21 mouse cellular contexts compared by ENCODE assay signal in the genomic region with DNA sequence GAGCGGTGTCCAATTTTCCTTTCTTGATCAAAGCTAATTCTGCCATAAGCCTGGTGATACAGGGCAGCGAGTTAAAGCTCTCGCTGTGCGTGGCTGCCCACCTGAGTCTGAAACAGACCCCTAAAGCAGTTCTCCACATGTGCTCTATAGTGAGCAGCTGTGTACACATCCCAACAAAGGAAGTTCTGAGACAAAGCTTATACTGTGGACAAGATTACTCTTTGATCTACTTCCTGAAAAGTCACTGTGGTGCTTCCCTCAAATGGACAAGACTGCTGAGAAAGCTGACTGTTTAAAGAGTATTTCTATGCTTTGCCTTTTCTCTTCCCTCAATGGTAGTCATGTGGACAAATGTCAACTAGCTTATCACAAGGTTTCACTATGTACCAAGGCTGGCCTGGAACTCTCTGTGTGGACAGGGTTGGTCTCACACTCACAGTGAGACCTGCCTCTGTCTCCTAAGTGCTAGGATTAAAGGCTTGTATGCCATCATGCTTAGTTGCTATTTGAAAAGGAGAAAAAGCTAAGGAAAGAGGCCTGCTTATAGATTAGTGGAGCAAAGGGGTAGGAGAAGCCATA.
DNase-seq lines count a peak whose midpoint lies in the region; ATAC-seq and TF ChIP-seq lines count a peak whose summit lies in the region.
"Had no signal": no experiment of that assay in that cellular context is flagged by ENCODE, and none has a peak within 500 bp of the region (broad histone marks: within the 10 kb centered on the region; RNA-seq: fewer than 3 reads in every experiment).

No protein-coding gene starts in this region.

- peaks cover 0 to 12% of the 10 kb centered on the region in 2 experiments; a peak in 3 of 4 replicates for H3K36me3 ChIP-seq in MEL (ENCODE audit: control insufficient read depth in 1 of 2, insufficient read depth in 2 of 2, low read length in 2 of 2)
- H3K36me3 ChIP-seq in liver, postnatal 0 days (replicated peaks; ENCODE audit: insufficient read depth, low read length) = peaks cover 6% of the 10 kb centered on the region; the same call in 1 of the 2 replicates
- 0 out of 2 replicates have a peak, but pooled peaks cover 9% of the 10 kb centered on the region for H3K36me3 ChIP-seq in stomach, embryonic 15.5 days
- peaks cover 14% of the 10 kb centered on the region; the same call in 1 of the 2 replicates for H3K36me3 ChIP-seq in hindbrain, embryonic 10.5 days

- peak; percentile 27; the same call in 1 of the 2 replicates for ATAC-seq in liver, postnatal 0 days
- ATAC-seq in stomach, embryonic 15.5 days (ENCODE audit: insufficient read depth, low FRiP score, low read depth) = peak; percentile 79
- ATAC-seq: activated CD4-positive, CD25-positive, alpha-beta regulatory T cell, adult 4 months; hindbrain, postnatal 0 days; midbrain, embryonic 16.5 days had no signal

- 59% methylated on average over 4 of the region's 4 CpGs for WGBS in liver, postnatal 0 days (ENCODE audit: insufficient replicate concordance)
- 74% methylated on average over 4 of the region's 4 CpGs for WGBS in stomach, embryonic 15.5 days
- 82% methylated on average over 4 of the region's 4 CpGs for WGBS in hindbrain, embryonic 10.5 days

- no peak for TF ChIP-seq POLR2A in MEL (IDR thresholded peaks at IDR 0.05; ENCODE audit: control insufficient read depth in 1 of 2, insufficient read depth in 1 of 2, low read depth in 1 of 2, low read length in 2 of 2, poor library complexity in 1 of 2)
- no peak for TF ChIP-seq POLR2A in brain, embryonic 14.5 days (IDR thresholded peaks at IDR 0.05; ENCODE audit: borderline replicate concordance, extremely low read depth, insufficient read depth, insufficient read length, poor library complexity, severe bottlenecking)

- H3K4me1 ChIP-seq in MEL (ENCODE audit: control insufficient read depth in 1 of 2, insufficient read depth in 2 of 2, low read length in 2 of 2) = peaks cover 3% of the 10 kb centered on the region in 2 experiments; a peak in 3 of 4 replicates
- peaks cover 14% of the 10 kb centered on the region for H3K4me1 ChIP-seq in liver, postnatal 0 days (ENCODE audit: insufficient read depth)
- no peaks in the 10 kb centered on the region; the same call in 1 of the 2 replicates for H3K4me1 ChIP-seq in stomach, embryonic 15.5 days
- H3K4me1 ChIP-seq in hindbrain, embryonic 10.5 days (replicated peaks) = no peaks in the 10 kb centered on the region
- H3K4me1 ChIP-seq: forebrain, embryonic 10.5 days had no signal

- H3K27ac ChIP-seq in MEL (ENCODE audit: control insufficient read depth, low read depth, low read length) = no peak overlapping the region
- no peak overlapping the region for H3K27ac ChIP-seq in liver, postnatal 0 days (ENCODE audit: low read depth)
- no peak overlapping the region for H3K27ac ChIP-seq in stomach, embryonic 15.5 days
- H3K27ac ChIP-seq in hindbrain, embryonic 10.5 days = no peak overlapping the region
- H3K27ac ChIP-seq: forebrain, embryonic 10.5 days; hindbrain, postnatal 0 days; layer of hippocampus, adult 2 months; limb, embryonic 15.5 days had no signal

- no peaks in the 10 kb centered on the region for H3K27me3 ChIP-seq in MEL (ENCODE audit: control insufficient read depth in 1 of 2, insufficient read depth in 2 of 2, low read length in 2 of 2)
- no peaks in the 10 kb centered on the region for H3K27me3 ChIP-seq in liver, postnatal 0 days (ENCODE audit: insufficient read depth, low read length)
- H3K27me3 ChIP-seq in stomach, embryonic 15.5 days (replicated peaks) = no peaks in the 10 kb centered on the region
- no peaks in the 10 kb centered on the region for H3K27me3 ChIP-seq in hindbrain, embryonic 10.5 days (ENCODE audit: insufficient read depth, poor library complexity, severe bottlenecking)
- H3K27me3 ChIP-seq: heart, embryonic 12.5 days; limb, embryonic 15.5 days had no signal

- no peak overlapping the region for H3K4me2 ChIP-seq in liver, postnatal 0 days (ENCODE audit: low read depth, low read length)
- no peak overlapping the region for H3K4me2 ChIP-seq in stomach, embryonic 15.5 days
- H3K4me2 ChIP-seq: heart, embryonic 12.5 days; limb, embryonic 15.5 days had no signal

- no peak for TF ChIP-seq CTCF in MEL (IDR thresholded peaks at IDR 0.05 in 2 of 3, conservative IDR thresholded peaks at IDR 0.05 in 1 of 3; ENCODE audit: control insufficient read depth in 1 of 3, insufficient read depth in 1 of 3, low read depth in 2 of 3, low read length in 3 of 3, poor library complexity in 1 of 3, severe bottlenecking in 1 of 3)
- TF ChIP-seq CTCF in brain, embryonic 14.5 days (IDR thresholded peaks at IDR 0.05; ENCODE audit: borderline replicate concordance, extremely low read depth, insufficient read depth, insufficient read length) = no peak
- no peak for TF ChIP-seq CTCF in liver, postnatal 0 days (IDR thresholded peaks at IDR 0.05; ENCODE audit: low read depth)

- H3K79me2 ChIP-seq in MEL (ENCODE audit: control insufficient read depth, insufficient read depth, low read length, poor library complexity) = no peaks in the 10 kb centered on the region

- H3K9ac ChIP-seq in MEL (ENCODE audit: control insufficient read depth, low read depth, low read length, poor library complexity, severe bottlenecking) = no peak overlapping the region
- H3K9ac ChIP-seq in liver, postnatal 0 days (replicated peaks) = no peak overlapping the region
- no peak overlapping the region for H3K9ac ChIP-seq in stomach, embryonic 15.5 days
- H3K9ac ChIP-seq: heart, embryonic 12.5 days; limb, embryonic 15.5 days had no signal

- no peak overlapping the region for H3K4me3 ChIP-seq in MEL (ENCODE audit: control insufficient read depth in 1 of 2, insufficient read depth in 1 of 2, low read depth in 2 of 2, low read length in 2 of 2)
- no peak overlapping the region for H3K4me3 ChIP-seq in liver, postnatal 0 days (ENCODE audit: low read depth, low read length)
- no peak overlapping the region for H3K4me3 ChIP-seq in stomach, embryonic 15.5 days (replicated peaks)
- H3K4me3 ChIP-seq in hindbrain, embryonic 10.5 days = no peak overlapping the region
- H3K4me3 ChIP-seq: forebrain, embryonic 10.5 days; heart, embryonic 12.5 days; layer of hippocampus, adult 2 months; limb, embryonic 15.5 days had no signal

- H3K9me3 ChIP-seq in MEL (replicated peaks; ENCODE audit: insufficient read depth, low read length) = no peaks in the 10 kb centered on the region
- no peaks in the 10 kb centered on the region for H3K9me3 ChIP-seq in liver, postnatal 0 days (ENCODE audit: low read length)
- no peaks in the 10 kb centered on the region for H3K9me3 ChIP-seq in stomach, embryonic 15.5 days
- H3K9me3 ChIP-seq in hindbrain, embryonic 10.5 days = no peaks in the 10 kb centered on the region
- H3K9me3 ChIP-seq: forebrain, embryonic 10.5 days; heart, embryonic 12.5 days; limb, embryonic 15.5 days had no signal

- TF ChIP-seq RAD21 in MEL (IDR thresholded peaks at IDR 0.05; ENCODE audit: low read depth, low read length) = no peak

- no peak for TF ChIP-seq EP300 in MEL (IDR thresholded peaks at IDR 0.05; ENCODE audit: low read depth in 1 of 2, low read length in 2 of 2)
- no peak for TF ChIP-seq EP300 in liver, postnatal 0 days (IDR thresholded peaks at IDR 0.05; ENCODE audit: low read depth)

- peak; percentile 32 for DNase-seq in MEL (ENCODE audit: low read depth, low spot score)
- peak; percentile 4 for DNase-seq in brain, embryonic 14.5 days (ENCODE audit: low read depth)
- DNase-seq in liver, postnatal 0 days = no peak
- DNase-seq in natural killer cell, adult 2 months (ENCODE audit: low spot score in 2 of 2) = no peak
- DNase-seq in hindbrain, embryonic 10.5 days (ENCODE audit: low spot score) = no peak
- no peak for DNase-seq in urinary bladder, postnatal 4 days (ENCODE audit: low spot score in 2 of 2)
- DNase-seq: adrenal gland, postnatal 14 days; cerebellum, adult 11-12 months; cerebellum, postnatal 14 days; heart, adult 11 months; kidney, adult 2 months; kidney, postnatal 10 days; layer of hippocampus, postnatal 36 days had no signal

TF ChIP-seq in MEL, 35 proteins besides CTCF, POLR2A, EP300 and RAD21:
- TF ChIP-seq GABPA (IDR thresholded peaks at IDR 0.05; ENCODE audit: low read depth, low read length) = no peak
- TF ChIP-seq POLR2AphosphoS2 (IDR thresholded peaks at IDR 0.05; ENCODE audit: low read length) = no peak
- TF ChIP-seq ELF1 (IDR thresholded peaks at IDR 0.05; ENCODE audit: low read depth, low read length) = peak; percentile 6; the same call in 1 of the 2 replicates

Comparison
In these comparisons a context has a peak if more than half of its experiments do, and no peak if none do; other contexts are left out.
1. DNase-seq: peak in MEL (single experiment) and brain, embryonic 14.5 days (single experiment); none in liver, postnatal 0 days (single experiment), natural killer cell, adult 2 months (0 of 2), hindbrain, embryonic 10.5 days (single experiment) and urinary bladder, postnatal 4 days (0 of 2).